Mouse (Mus musculus) embryonic facial prominence, embryonic 15.5 days (tissue): ENCODE data around the gene Elavl2. TPM values are rescaled to one million over a fixed set of nuclear protein-coding genes. Genes with fewer than 3 reads are reported as not detected.

ENCODE experiments used
- ATAC-seq: fragments of 200-750 bp; cut with Nextera tagmentation; 2 replicates; pipeline ENCODE4 v1.8.0; 2017; ENCODE audit warnings: low read depth, moderate TSS enrichment; ENCODE audit not compliant: insufficient number of reproducible peaks, low FRiP score, low TSS enrichment
- H3K27ac ChIP-seq: fragments of 300-500 bp; sonication (generic); replicated peaks from 2 replicates; pipeline ENCODE4 v1.5.1; 2015; ENCODE audit warnings: mild to moderate bottlenecking, inconsistent platforms
- H3K27me3 ChIP-seq: fragments of 300-500 bp; sonication (generic); 2 replicates; pipeline ENCODE4 v1.6.1; 2015; ENCODE audit warnings: inconsistent platforms
- H3K36me3 ChIP-seq: fragments of 300-500 bp; sonication (generic); 2 replicates; pipeline ENCODE4 v1.6.1; 2015; ENCODE audit warnings: mild to moderate bottlenecking, inconsistent platforms
- H3K4me1 ChIP-seq: fragments of 300-500 bp; sonication (generic); 2 replicates; pipeline ENCODE4 v1.6.1; 2015; ENCODE audit warnings: inconsistent platforms
- H3K4me2 ChIP-seq: fragments of 300-500 bp; sonication (generic); replicated peaks from 2 replicates; pipeline ENCODE4 v1.6.1; 2015; ENCODE audit warnings: mild to moderate bottlenecking, inconsistent platforms
- H3K4me3 ChIP-seq: fragments of 300-500 bp; sonication (generic); replicated peaks from 2 replicates; pipeline ENCODE4 v1.5.1; 2015; ENCODE audit warnings: mild to moderate bottlenecking, inconsistent platforms
- H3K9ac ChIP-seq: fragments of 300-500 bp; sonication (generic); 2 replicates; pipeline ENCODE4 v1.6.1; 2015; ENCODE audit warnings: inconsistent platforms
- H3K9me3 ChIP-seq: fragments of 300-500 bp; sonication (generic); replicated peaks from 2 replicates; pipeline ENCODE4 v1.6.1; 2016; ENCODE audit warnings: inconsistent platforms
- WGBS: fragments of 180-500 bp; shearing (Covaris S2); methylation state at CpG from one replicate; pipeline ENCODE4 v1.1.7; 2015; 5-methylcytosine and 5-hydroxymethylcytosine counted together
- polyA plus RNA-seq: library from polyadenylated mRNA; unstranded; fragments of >200 nt; fragmentation: Nextera tagmentation; extraction: Ambion mirVana; gene quantifications from 2 replicates; pipeline ENCODE4 v1.2.1, GENCODE M21; 2015

The Elavl2 gene
- polyA plus RNA-seq, 1 experiment from 2014 or later = 4.4 TPM

DNA sequence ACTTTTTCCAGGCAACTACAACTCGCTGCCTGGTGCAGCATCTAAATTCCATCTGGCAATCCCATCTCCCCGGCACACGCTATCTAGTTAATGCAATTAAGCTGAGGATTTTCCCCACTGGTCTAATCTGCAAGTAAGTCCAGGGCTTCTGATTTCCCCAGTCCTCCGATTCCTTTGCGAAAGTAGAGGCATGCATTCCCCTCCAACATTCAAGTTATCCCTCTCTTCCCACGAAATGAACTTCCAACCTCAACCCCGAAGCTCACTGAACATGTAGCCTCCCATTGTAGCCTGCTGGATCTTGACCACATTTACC, 25.3 kb downstream of the Elavl2 start:
- H3K27me3 ChIP-seq = peaks cover 56% of the 10 kb centered on the region
- H3K4me2 ChIP-seq = peak overlapping the region; percentile 63
- H3K9me3 ChIP-seq = no peaks in the 10 kb centered on the region
- H3K27ac ChIP-seq = no peak overlapping the region
- 3% methylated on average over 7 of the region's 7 CpGs for WGBS
- ATAC-seq = no peak
- H3K4me3 ChIP-seq = peak overlapping the region; percentile 53
- no peak overlapping the region for H3K9ac ChIP-seq
- peaks cover 32% of the 10 kb centered on the region for H3K4me1 ChIP-seq
- H3K36me3 ChIP-seq = no peaks in the 10 kb centered on the region

DNA sequence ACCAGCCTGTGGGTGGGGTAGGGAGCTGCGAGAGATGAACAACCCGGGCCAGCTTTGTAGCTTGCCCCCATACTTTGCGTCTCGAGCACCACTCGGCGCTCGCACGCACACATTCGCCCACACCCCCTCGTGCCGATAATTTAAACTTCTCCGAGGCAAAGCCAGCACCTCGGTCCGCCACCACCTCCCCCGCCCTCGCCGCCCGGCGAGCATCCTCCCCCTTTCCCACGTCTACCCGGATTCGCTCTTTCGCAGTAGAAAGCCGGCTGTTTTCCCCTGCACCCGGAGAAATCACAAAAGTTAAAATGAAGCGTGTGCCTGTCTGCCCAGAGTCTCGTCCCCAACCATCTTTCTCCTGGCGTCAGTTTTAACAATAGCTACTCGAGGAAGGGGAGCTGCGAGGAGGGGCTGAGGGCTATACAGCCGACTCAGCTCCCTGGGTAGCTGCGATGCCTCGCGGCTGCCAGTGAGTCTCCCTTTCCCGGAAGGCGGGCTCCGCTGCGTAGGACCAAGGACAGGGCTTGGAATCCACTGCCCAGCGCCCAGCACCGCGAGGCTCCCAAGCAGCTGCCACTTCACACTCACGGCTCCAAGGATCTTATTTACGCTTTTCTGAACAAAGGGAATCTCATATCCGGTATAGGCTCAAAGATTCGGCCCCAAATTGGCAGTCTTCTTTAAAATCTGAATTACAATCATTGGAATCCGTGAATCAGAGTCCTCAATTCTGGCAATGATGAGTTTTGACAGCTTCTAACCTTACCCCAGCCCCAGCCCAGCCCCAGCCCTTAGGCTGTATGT, 25.8 kb downstream of the Elavl2 start:
- no peak for ATAC-seq
- Histone ChIP-seq H3K36me3 (no peaks in the 10 kb centered on the region), H3K27me3 (peaks cover 56% of the 10 kb centered on the region), H3K4me2 (peak overlapping the region; percentile 63), H3K9me3 (no peaks in the 10 kb centered on the region), H3K4me1 (peaks cover 32% of the 10 kb centered on the region), H3K4me3 (peak overlapping the region; percentile 53), H3K9ac (0 out of 2 replicates have a peak overlapping the region, but pooled peaks have one; percentile 1), H3K27ac (no peak overlapping the region)
- under 1% methylated on average over 46 of the region's 46 CpGs for WGBS

GRCm38 (mm10) chr4:91372844-91373243, 27.7 kb downstream of the Elavl2 start:
- Histone ChIP-seq H3K27ac (no peak overlapping the region), H3K27me3 (peaks cover 63% of the 10 kb centered on the region), H3K9me3 (no peaks in the 10 kb centered on the region), H3K4me3 (no peak overlapping the region), H3K9ac (no peak overlapping the region), H3K36me3 (no peaks in the 10 kb centered on the region), H3K4me1 (peaks cover 32% of the 10 kb centered on the region), H3K4me2 (no peak overlapping the region)
- whole genome bisulfite sequencing = 7% methylated on average over 13 of the region's 13 CpGs
- ATAC-seq = no peak

DNA sequence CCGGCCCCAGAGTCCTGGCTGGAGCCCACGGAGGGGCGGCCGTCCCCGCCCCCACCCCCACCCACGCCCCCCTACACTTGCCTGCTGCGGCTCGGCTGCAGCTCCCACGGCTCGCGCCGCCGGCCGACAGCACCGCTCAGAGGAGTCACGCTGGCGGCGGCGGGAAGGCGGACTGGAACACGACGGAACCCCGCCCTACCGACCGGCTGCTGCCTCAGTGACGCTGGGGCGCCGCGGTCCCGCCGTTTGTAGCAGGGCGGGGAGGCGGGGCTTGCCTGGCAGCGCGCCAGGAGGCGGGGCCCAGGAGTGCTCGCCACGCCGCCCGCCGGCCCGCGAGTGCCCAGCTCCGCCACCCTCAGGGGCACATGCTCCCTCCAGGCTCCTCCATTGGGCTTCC, 28.8 kb downstream of the Elavl2 start:
- peaks cover 32% of the 10 kb centered on the region for H3K4me1 ChIP-seq
- peaks cover 63% of the 10 kb centered on the region for H3K27me3 ChIP-seq
- peak overlapping the region; percentile 23; the same call in 1 of the 2 replicates for H3K9ac ChIP-seq
- peak overlapping the region; percentile 99 for H3K4me2 ChIP-seq
- no peaks in the 10 kb centered on the region for H3K36me3 ChIP-seq
- WGBS = under 1% methylated on average over 39 of the region's 44 CpGs
- H3K4me3 ChIP-seq = peak overlapping the region; percentile 56
- ATAC-seq = peak; percentile 56
- no peaks in the 10 kb centered on the region for H3K9me3 ChIP-seq
- no peak overlapping the region for H3K27ac ChIP-seq

DNA sequence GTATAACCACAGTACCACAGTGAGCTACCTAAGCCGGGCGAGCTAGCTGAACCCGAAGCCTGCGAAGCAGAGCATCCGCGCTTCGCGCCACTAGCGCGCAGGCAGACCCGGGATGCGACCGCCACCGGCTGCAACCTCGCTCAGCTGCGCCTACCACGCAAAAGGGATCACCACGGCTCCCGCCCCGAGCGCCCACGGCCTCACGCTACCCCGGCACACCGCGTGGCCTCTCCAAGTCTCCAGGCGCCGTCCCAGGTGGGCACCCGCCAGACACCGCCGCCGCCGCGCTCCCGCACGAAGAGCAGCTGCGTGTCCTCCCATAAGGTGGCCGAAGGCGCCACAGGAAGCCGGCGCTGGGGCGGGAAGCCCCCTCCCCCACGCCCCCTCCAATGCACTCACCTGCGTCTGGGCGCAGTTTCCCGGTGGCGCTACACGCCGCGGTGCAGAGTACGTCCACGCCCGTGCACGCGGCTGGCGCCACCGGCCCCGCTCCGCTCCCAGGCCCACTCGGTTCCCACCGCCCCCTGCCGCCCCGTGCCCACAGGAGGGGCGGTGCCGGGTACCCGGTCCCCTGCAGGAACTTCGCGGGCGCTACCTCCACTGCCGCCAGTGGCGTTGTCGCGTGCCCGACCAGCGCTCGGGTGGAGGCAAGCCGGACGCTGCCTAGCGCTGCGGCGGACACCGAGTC, 29.3 kb downstream of the Elavl2 start:
- no peak overlapping the region for H3K27ac ChIP-seq
- no peaks in the 10 kb centered on the region for H3K9me3 ChIP-seq
- H3K27me3 ChIP-seq = peaks cover 63% of the 10 kb centered on the region
- H3K9ac ChIP-seq = peak overlapping the region; percentile 23; the same call in 1 of the 2 replicates
- no peaks in the 10 kb centered on the region for H3K36me3 ChIP-seq
- WGBS = under 1% methylated on average over 68 of the region's 82 CpGs
- peak; percentile 39 for ATAC-seq
- H3K4me1 ChIP-seq = peaks cover 29% of the 10 kb centered on the region
- peak overlapping the region; percentile 56 for H3K4me3 ChIP-seq
- H3K4me2 ChIP-seq = peak overlapping the region; percentile 99

GRCm38 (mm10) chr4:91365276-91365675, 35.3 kb downstream of the Elavl2 start:
- H3K9ac ChIP-seq = no peak overlapping the region
- no peaks in the 10 kb centered on the region for H3K36me3 ChIP-seq
- H3K27ac ChIP-seq = no peak overlapping the region
- H3K9me3 ChIP-seq = no peaks in the 10 kb centered on the region
- no peak overlapping the region for H3K4me2 ChIP-seq
- H3K4me3 ChIP-seq = no peak overlapping the region
- H3K4me1 ChIP-seq = no peaks in the 10 kb centered on the region
- 81% methylated on average over 12 of the region's 12 CpGs for WGBS
- H3K27me3 ChIP-seq = peaks cover 14% of the 10 kb centered on the region
- no peak for ATAC-seq

GRCm38 (mm10) chr4:91363963-91364362, 36.6 kb downstream of the Elavl2 start:
- WGBS = 51% methylated on average over 4 of the region's 4 CpGs
- Histone ChIP-seq H3K27ac (no peak overlapping the region), H3K4me2 (no peak overlapping the region), H3K9ac (no peak overlapping the region), H3K9me3 (no peaks in the 10 kb centered on the region), H3K4me3 (no peak overlapping the region), H3K27me3 (0 out of 2 replicates have a peak, but pooled peaks cover 2% of the 10 kb centered on the region), H3K4me1 (no peaks in the 10 kb centered on the region), H3K36me3 (no peaks in the 10 kb centered on the region)
- no peak for ATAC-seq

DNA sequence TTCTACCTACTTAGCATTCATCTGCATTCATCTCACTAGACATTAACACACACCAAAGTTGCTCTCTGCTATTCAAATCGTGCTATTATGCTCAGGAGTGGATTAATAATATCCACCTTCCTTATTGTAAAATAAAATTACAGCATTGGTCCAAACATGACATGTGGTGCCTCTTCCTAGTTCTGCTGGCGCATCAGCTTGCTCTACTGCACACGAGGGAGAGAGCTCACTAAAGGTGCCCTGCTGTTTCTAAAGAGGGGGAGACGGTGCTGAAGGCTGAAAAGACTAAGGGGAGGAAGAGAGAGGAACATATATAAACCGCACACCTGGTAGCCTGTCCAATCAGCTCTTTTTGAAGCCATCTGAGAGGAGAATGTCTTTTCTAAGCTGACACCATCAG, 38.1 kb downstream of the Elavl2 start:
- WGBS = 61% methylated on average over 5 of the region's 5 CpGs
- Histone ChIP-seq H3K4me2 (no peak overlapping the region), H3K9ac (no peak overlapping the region), H3K4me3 (no peak overlapping the region), H3K27ac (no peak overlapping the region), H3K4me1 (no peaks in the 10 kb centered on the region), H3K9me3 (no peaks in the 10 kb centered on the region), H3K36me3 (no peaks in the 10 kb centered on the region), H3K27me3 (no peaks in the 10 kb centered on the region)
- no peak for ATAC-seq

DNA sequence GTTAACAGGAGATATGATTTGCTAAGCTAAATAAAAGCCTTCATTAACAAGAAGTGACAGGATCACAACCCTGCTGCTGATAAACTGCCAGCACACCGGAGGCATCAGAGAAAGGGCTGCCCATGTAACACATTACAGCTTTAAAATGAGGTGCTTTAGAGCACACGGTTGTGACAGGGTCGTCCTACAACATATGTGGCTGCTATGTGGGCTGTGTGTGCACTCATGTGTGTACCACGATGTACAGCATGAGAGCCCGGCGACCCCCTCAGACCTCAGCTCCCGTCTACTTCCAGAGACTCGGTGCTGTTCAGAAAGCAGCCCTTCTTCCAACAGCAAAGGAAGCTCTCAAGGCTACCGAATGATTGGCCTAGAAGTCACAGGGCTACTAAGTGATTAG, 47.4 kb downstream of the Elavl2 start:
- H3K4me3 ChIP-seq = no peak overlapping the region
- WGBS = 66% methylated on average over 9 of the region's 9 CpGs
- no peak overlapping the region for H3K27ac ChIP-seq
- H3K36me3 ChIP-seq = no peaks in the 10 kb centered on the region
- H3K4me2 ChIP-seq = no peak overlapping the region
- H3K9ac ChIP-seq = no peak overlapping the region
- no peak for ATAC-seq
- no peaks in the 10 kb centered on the region for H3K27me3 ChIP-seq
- no peaks in the 10 kb centered on the region for H3K9me3 ChIP-seq
- no peaks in the 10 kb centered on the region for H3K4me1 ChIP-seq

- Histone ChIP-seq H3K9me3 (no peaks in the 10 kb centered on the region), H3K36me3 (no peaks in the 10 kb centered on the region), H3K9ac (no peak overlapping the region), H3K4me2 (no peak overlapping the region), H3K4me1 (no peaks in the 10 kb centered on the region), H3K27ac (no peak overlapping the region), H3K4me3 (no peak overlapping the region), H3K27me3 (no peaks in the 10 kb centered on the region)
- no peak for ATAC-seq
- WGBS = 82% methylated on average over 5 of the region's 5 CpGs
Measured at GRCm38 (mm10) chr4:91349579-91349978, 51.0 kb downstream of the Elavl2 start.

DNA sequence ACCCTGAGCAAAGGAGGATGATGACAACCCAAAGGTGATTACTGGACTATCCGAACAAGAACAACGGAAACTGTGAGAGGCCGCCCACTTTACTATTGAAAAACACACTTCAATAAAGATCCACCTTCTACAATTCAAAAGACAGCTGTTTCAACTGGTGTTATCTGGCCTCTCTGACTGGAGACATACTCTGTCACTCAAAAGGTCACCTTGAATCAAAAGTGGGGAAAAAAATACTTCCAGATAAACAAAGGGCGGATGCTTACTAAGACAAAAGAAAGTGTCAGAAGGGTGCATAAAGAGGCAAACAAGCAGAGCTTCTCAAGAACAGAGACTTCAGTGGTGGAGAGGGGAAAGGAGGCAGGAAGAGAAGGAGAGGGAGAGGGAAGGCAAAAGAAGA, 66.4 kb downstream of the Elavl2 start:
- no peaks in the 10 kb centered on the region for H3K4me1 ChIP-seq
- H3K27me3 ChIP-seq = no peaks in the 10 kb centered on the region
- 92% methylated on average over 4 of the region's 4 CpGs for WGBS
- no peaks in the 10 kb centered on the region for H3K36me3 ChIP-seq
- no peak overlapping the region for H3K4me2 ChIP-seq
- no peak overlapping the region for H3K27ac ChIP-seq
- no peak for ATAC-seq
- H3K4me3 ChIP-seq = no peak overlapping the region
- H3K9me3 ChIP-seq = no peaks in the 10 kb centered on the region
- no peak overlapping the region for H3K9ac ChIP-seq
